Mouse (Mus musculus) liver, postnatal 0 days (tissue): ENCODE measurements around the gene Akap2.

Experiments used
- CTCF ChIP-seq: sonication (generic); IDR thresholded peaks from 2 replicates; pipeline ENCODE4 v1.5.1; 2016; ENCODE audit warnings: antibody characterized with exemption, low read depth
- EP300 ChIP-seq: IDR thresholded peaks from 2 replicates; pipeline ENCODE4 v1.6.1; 2016; ENCODE audit warnings: antibody characterized with exemption, low read depth, mild to moderate bottlenecking

- no peak for TF ChIP-seq EP300
- TF ChIP-seq CTCF: no peak
These were observed 52.8 kb downstream of the Akap2 start for GRCm38 (mm10) chr4:57770185-57770823.
